Mouse (Mus musculus) testis, postnatal 10 days (tissue): ENCODE results near the gene Rsrp1.
"Not testable (repeated sequence)": the region's sequence is repeated elsewhere in the genome, so short reads cannot be mapped to it uniquely, and the experiment has no call there.

Source experiments
- DNase-seq: peaks from one replicate; pipeline ENCODE4 v3.0.0; 2021; ENCODE audit warnings: low spot score

Rsrp1 gene

GRCm38 (mm10) chr4:134923258-134924018, at the start of gene Rsrp1:
TSS of gene Rsrp1 (plus strand) at chr4:134923592.
- peak; percentile 98 for DNase-seq

- DNase-seq: no peak
Measured at GRCm38 (mm10) chr4:134876171-134876570, 47.2 kb upstream of the Rsrp1 start.

GRCm38 (mm10) chr4:134879410-134879981, 43.9 kb upstream of the Rsrp1 start:
- DNase-seq: peak; percentile 83

- no peak for DNase-seq
Measured at GRCm38 (mm10) chr4:134880041-134880440, 43.4 kb upstream of the Rsrp1 start.

- DNase-seq: peak; percentile 62
Measured at GRCm38 (mm10) chr4:134883266-134883665, 40.1 kb upstream of the Rsrp1 start.

- DNase-seq: no peak
Measured at GRCm38 (mm10) chr4:134883808-134884207, 39.6 kb upstream of the Rsrp1 start.

- no peak for DNase-seq
Measured at GRCm38 (mm10) chr4:134884364-134884763, 39.0 kb upstream of the Rsrp1 start.

GRCm38 (mm10) chr4:134892096-134892495, 31.3 kb upstream of the Rsrp1 start:
- DNase-seq: peak; percentile 70

- DNase-seq: no peak
Measured at GRCm38 (mm10) chr4:134897256-134897655, 26.1 kb upstream of the Rsrp1 start.

GRCm38 (mm10) chr4:134901126-134901525, 22.3 kb upstream of the Rsrp1 start:
- no peak for DNase-seq

GRCm38 (mm10) chr4:134903046-134903445, 20.3 kb upstream of the Rsrp1 start:
- no peak for DNase-seq

- not testable (repeated sequence) for DNase-seq
Measured at GRCm38 (mm10) chr4:134911406-134911805, 12.0 kb upstream of the Rsrp1 start.

- peak; percentile 88 for DNase-seq
Measured at GRCm38 (mm10) chr4:134913413-134913812, 10.0 kb upstream of the Rsrp1 start.

- DNase-seq: no peak
Measured at GRCm38 (mm10) chr4:134914122-134914863, 9.1 kb upstream of the Rsrp1 start.

GRCm38 (mm10) chr4:134914864-134915209, 8.6 kb upstream of the Rsrp1 start, which contains the start of gene Tmem50a:
TSS of gene Tmem50a (minus strand) at chr4:134915024.
- peak; percentile 98 for DNase-seq

- no peak for DNase-seq
Measured at GRCm38 (mm10) chr4:134915223-134916050, 8.0 kb upstream of the Rsrp1 start.

GRCm38 (mm10) chr4:134917194-134917593, 6.2 kb upstream of the Rsrp1 start:
- DNase-seq: no peak

GRCm38 (mm10) chr4:134918381-134918780, 5.0 kb upstream of the Rsrp1 start:
- peak; percentile 73 for DNase-seq

GRCm38 (mm10) chr4:134919733-134920540, 3.5 kb upstream of the Rsrp1 start:
- DNase-seq: no peak

GRCm38 (mm10) chr4:134920631-134921030, 2.8 kb upstream of the Rsrp1 start:
- no peak for DNase-seq

- DNase-seq: no peak
Measured at GRCm38 (mm10) chr4:134921703-134922102, 1.7 kb upstream of the Rsrp1 start.
